Mouse (Mus musculus) left cerebral cortex, postnatal 4 days (tissue): ENCODE data around the gene Cldn6. TPM values are rescaled to one million over a fixed set of nuclear protein-coding genes. Genes with fewer than 3 reads are reported as not detected.
A peak's percentile ranks its signal among the peaks of the same experiment; 100 is the strongest.

Source experiments
- DNase-seq: peaks from one replicate; pipeline ENCODE4 v3.0.0-alpha.2; 2022
- intact Hi-C: fragments of 180-260 bp; cut with DNase I; formaldehyde crosslinking; loops from one replicate; pipeline ENCODE4 v1.15.1; 2025
- total RNA-seq, 2 experiments: library from RNA; stranded (reverse); gene quantifications; 2 replicates each; pipeline ENCODE4 v1.2.3; 2021

Cldn6 gene
- total RNA-seq, 2 experiments from 2014 or later: 0.24 TPM; not detected in 1

GRCm38 (mm10) chr17:23717003-23717402 lies 38.0 kb downstream of the Cldn6 start:
- no peak for DNase-seq
- intact Hi-C loops: no loop called here

GRCm38 (mm10) chr17:23719455-23719854 lies 40.4 kb downstream of the Cldn6 start:
- no peak for DNase-seq
- intact Hi-C loops: no loop called here

- no peak for DNase-seq
- intact Hi-C loops: no loop called here
These were observed 42.8 kb downstream of the Cldn6 start for GRCm38 (mm10) chr17:23721886-23722285.

- intact Hi-C loops: no loop called here
- DNase-seq: no peak
These were observed 43.5 kb downstream of the Cldn6 start, which contains the start of gene 1520401A03Rik for GRCm38 (mm10) chr17:23722376-23723125. Gene 1520401A03Rik, minus strand, starts transcription at chr17:23722783.

- intact Hi-C loops: no loop called here
- no peak for DNase-seq
These were observed 46.4 kb downstream of the Cldn6 start for GRCm38 (mm10) chr17:23725477-23725876.

GRCm38 (mm10) chr17:23725999-23726757 lies 47.1 kb downstream of the Cldn6 start, which contains the start of gene Pkmyt1:
Gene Pkmyt1, plus strand, starts transcription at chr17:23726336.
- peak; percentile 96 for DNase-seq
- intact Hi-C loops: no loop called here

- DNase-seq: peak; percentile 92
These were observed 47.7 kb downstream of the Cldn6 start for GRCm38 (mm10) chr17:23726758-23727142.

GRCm38 (mm10) chr17:23730441-23730840 lies 51.4 kb downstream of the Cldn6 start:
- no peak for DNase-seq
- intact Hi-C loops: no loop called here

More at GRCm38 (mm10) chr17:23726758-23727142, 47.7 kb downstream of the Cldn6 start:
- intact Hi-C loops: no loop called here

Other genes starting within 250 kb of the Cldn6 start
- gene Vmn2r117, start 199.6 kb upstream of the Cldn6 start, total RNA-seq: not detected
- 1 to 10 TPM; 6.4 to 7.3 TPM for gene Zfp213, start 115.0 kb upstream of the Cldn6 start, total RNA-seq
- 10 to 100 TPM; 42.1 to 42.4 TPM for gene Zfp13, start 79.8 kb upstream of the Cldn6 start, total RNA-seq
- not detected for gene Zscan10, start 78.4 kb upstream of the Cldn6 start, total RNA-seq
- 1 to 10 TPM; 1.5 TPM for gene Mmp25, start 34.0 kb upstream of the Cldn6 start, total RNA-seq
- not detected for gene Bicdl2, start 18.7 kb upstream of the Cldn6 start, total RNA-seq
- gene Hcfc1r1, start 5.7 kb upstream of the Cldn6 start, total RNA-seq: 100 to 1,000 TPM; 119 to 126 TPM
- 10 to 100 TPM; 14.3 to 16.2 TPM for gene Thoc6, start 5.4 kb upstream of the Cldn6 start, total RNA-seq
- gene Tnfrsf12a, start 1.8 kb upstream of the Cldn6 start, total RNA-seq: 1 to 10 TPM; 1.3 to 1.9 TPM
- under 1 TPM in 1 of 2 experiments, not detected in 1; 0.32 TPM for gene Cldn9, start 4.8 kb downstream of the Cldn6 start, total RNA-seq
- gene 1520401A03Rik, start 43.5 kb downstream of the Cldn6 start, total RNA-seq: under 1 TPM in 1 of 2 experiments, not detected in 1; 0.32 TPM
- 1 to 10 TPM; 8.1 to 8.4 TPM for gene Pkmyt1, start 47.1 kb downstream of the Cldn6 start, total RNA-seq
- 10 to 100 TPM; 46.4 to 50.7 TPM for gene Paqr4, start 61.6 kb downstream of the Cldn6 start, total RNA-seq
- under 1 TPM; 0.46 to 0.87 TPM for gene Kremen2, start 66.6 kb downstream of the Cldn6 start, total RNA-seq
- 10 to 100 TPM; 87.6 to 92.3 TPM for gene Flywch1, start 92.4 kb downstream of the Cldn6 start, total RNA-seq
- 10 to 100 TPM; 19.4 to 20.2 TPM for gene Flywch2, start 106.8 kb downstream of the Cldn6 start, total RNA-seq
- gene Srrm2, start 111.3 kb downstream of the Cldn6 start, total RNA-seq: 100 to 1,000 TPM; 518 to 552 TPM
- gene Elob, start 149.9 kb downstream of the Cldn6 start, total RNA-seq: 100 to 1,000 TPM; 435 to 447 TPM
- under 1 TPM; 0.34 to 0.48 TPM for gene Prss33, start 156.8 kb downstream of the Cldn6 start, total RNA-seq
- 1 to 10 TPM in 1 of 2 experiments, under 1 TPM in 1; 0.74 to 1.4 TPM for gene Prss32, start 164.6 kb downstream of the Cldn6 start, total RNA-seq
- 1 to 10 TPM; 3.8 to 4.7 TPM for gene Prss41, start 164.9 kb downstream of the Cldn6 start, total RNA-seq
- gene Prss21, start 188.8 kb downstream of the Cldn6 start, total RNA-seq: not detected
- gene Dcpp1, start 201.6 kb downstream of the Cldn6 start, total RNA-seq: not detected
- gene Dcpp2, start 201.6 kb downstream of the Cldn6 start, total RNA-seq: not detected
- gene Dcpp3, start 238.2 kb downstream of the Cldn6 start, total RNA-seq: not detected